Mouse (Mus musculus) bone marrow, adult 2 months (tissue): Measurements from ENCODE around the gene Sim2.

Source experiments
- CTCF ChIP-seq: fragments of 200-500 bp; IDR thresholded peaks from 2 replicates; pipeline ENCODE4 v1.5.1; 2011; ENCODE audit warnings: low read length, control low read depth; ENCODE audit not compliant: control insufficient read depth, insufficient read depth
- POLR2A ChIP-seq: fragments of 200-500 bp; IDR thresholded peaks from 2 replicates; pipeline ENCODE4 v1.6.1; 2011; ENCODE audit warnings: low read depth, mild to moderate bottlenecking, control low read depth, low read length, borderline replicate concordance; ENCODE audit not compliant: control insufficient read depth

DNA sequence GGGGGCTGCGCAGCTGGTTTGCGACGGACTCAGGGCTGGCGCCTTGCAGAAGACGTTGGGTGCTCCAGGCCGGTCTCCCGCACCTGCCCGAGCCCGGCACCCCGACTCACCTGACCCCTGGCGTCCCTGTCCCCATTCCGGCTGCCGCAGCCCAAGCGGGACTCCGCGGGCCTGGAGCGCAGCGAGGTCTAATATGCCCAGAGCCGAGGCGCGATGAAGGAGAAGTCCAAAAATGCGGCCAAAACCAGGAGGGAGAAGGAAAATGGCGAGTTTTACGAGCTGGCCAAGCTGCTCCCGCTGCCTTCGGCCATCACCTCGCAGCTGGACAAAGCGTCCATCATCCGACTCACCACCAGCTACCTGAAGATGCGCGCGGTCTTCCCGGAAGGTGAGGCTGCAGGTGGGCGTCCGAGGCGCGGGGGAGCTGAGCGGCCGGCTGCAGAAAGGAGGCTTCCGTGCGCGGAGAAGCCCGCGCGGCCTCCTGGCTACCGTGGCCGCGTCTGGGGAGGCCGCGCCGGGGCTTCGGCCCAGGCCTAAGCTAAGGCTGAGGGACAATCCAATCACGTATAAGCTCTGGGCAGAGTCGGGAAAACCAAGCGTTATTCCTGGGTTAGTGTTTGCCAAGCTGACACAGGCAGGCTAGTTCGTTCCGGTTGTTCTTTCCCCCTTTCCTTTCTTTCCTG lies 1.0 kb downstream of the Sim2 start:
- TF ChIP-seq CTCF (no peak), POLR2A (no peak)
